Mouse (Mus musculus) intestine, embryonic 14.5 days (tissue): ENCODE measurements around the gene Tyms. TPM values are rescaled to one million over a fixed set of nuclear protein-coding genes. Genes with fewer than 3 reads are reported as not detected.

Source experiments
- ATAC-seq: fragments of 200-750 bp; cut with Nextera tagmentation; replicated peaks from 2 replicates; pipeline ENCODE4 v1.8.0; 2017; ENCODE audit warnings: low read depth, moderate number of reproducible peaks, moderate TSS enrichment, moderate library complexity; ENCODE audit not compliant: low FRiP score, low TSS enrichment
- DNase-seq: peaks from one replicate; pipeline ENCODE4 v3.0.0-alpha.2; 2018; ENCODE audit warnings: low spot score
- H3K27ac ChIP-seq: fragments of 300-500 bp; sonication (generic); 2 replicates; pipeline ENCODE4 v1.5.1; 2014; ENCODE audit warnings: low read depth, mild to moderate bottlenecking, control low read depth
- H3K27me3 ChIP-seq: fragments of 300-500 bp; sonication (generic); replicated peaks from 2 replicates; pipeline ENCODE4 v1.6.1; 2014; ENCODE audit warnings: low read length, control low read depth; ENCODE audit not compliant: control insufficient read depth, insufficient read depth
- H3K36me3 ChIP-seq: fragments of 300-500 bp; sonication (generic); 2 replicates; pipeline ENCODE4 v1.6.1; 2014; ENCODE audit warnings: low read length, control low read depth; ENCODE audit not compliant: control insufficient read depth, insufficient read depth
- H3K4me1 ChIP-seq: fragments of 300-500 bp; sonication (generic); replicated peaks from 2 replicates; pipeline ENCODE4 v1.6.1; 2014; ENCODE audit warnings: low read length, control low read depth, mixed read lengths; ENCODE audit not compliant: control insufficient read depth, insufficient read depth
- H3K4me2 ChIP-seq: fragments of 300-500 bp; sonication (generic); 2 replicates; pipeline ENCODE4 v1.6.1; 2014; ENCODE audit warnings: low read length
- H3K4me3 ChIP-seq: fragments of 300-500 bp; sonication (generic); 2 replicates; pipeline ENCODE4 v1.5.1; 2014; ENCODE audit warnings: low read depth, low read length, control low read depth, mixed read lengths
- H3K9ac ChIP-seq: fragments of 300-500 bp; sonication (generic); 2 replicates; pipeline ENCODE4 v1.6.1; 2014; ENCODE audit warnings: mild to moderate bottlenecking, low read length
- H3K9me3 ChIP-seq: fragments of 300-500 bp; sonication (generic); 2 replicates; pipeline ENCODE4 v1.6.1; 2016; ENCODE audit warnings: low read length, control low read depth; ENCODE audit not compliant: control insufficient read depth
- WGBS: fragments of 180-500 bp; shearing (Covaris S2); extraction: QIAGEN DNeasy Blood & Tissue Kit; methylation state at CpG from one replicate; pipeline ENCODE4 v1.1.7; 2014; 5-methylcytosine and 5-hydroxymethylcytosine counted together
- polyA plus RNA-seq: library from polyadenylated mRNA; unstranded; fragments of >200 nt; fragmentation: Nextera tagmentation; extraction: Ambion mirVana; gene quantifications from 2 replicates; pipeline ENCODE4 v1.2.1, GENCODE M21; 2014

Gene Tyms
- polyA plus RNA-seq, 1 experiment from 2014 or later: 286 TPM

DNA sequence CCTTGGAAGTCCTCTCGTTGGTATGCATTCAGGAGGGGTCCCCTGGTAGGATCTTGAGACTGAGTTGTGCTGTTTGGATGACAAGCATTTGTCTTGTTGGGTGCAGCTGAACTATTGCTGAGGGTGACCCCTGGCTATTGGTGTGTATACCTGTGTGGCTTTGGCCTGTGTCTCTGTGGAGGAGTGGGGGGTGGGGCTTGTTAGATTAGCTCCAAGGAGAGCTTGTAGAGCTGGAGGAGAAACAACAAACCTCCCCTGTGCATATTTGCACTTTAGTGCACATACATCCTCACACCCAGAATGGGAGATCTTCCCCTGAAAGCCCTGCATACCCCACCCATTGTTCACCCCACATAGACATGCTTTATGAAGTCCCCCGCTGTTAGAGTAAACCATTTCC, 33.3 kb upstream of the Tyms start:
- Histone ChIP-seq H3K4me2 (no peak overlapping the region), H3K27ac (no peak overlapping the region), H3K4me1 (peaks cover 29% of the 10 kb centered on the region), H3K36me3 (no peaks in the 10 kb centered on the region), H3K9me3 (no peaks in the 10 kb centered on the region), H3K9ac (no peak overlapping the region), H3K4me3 (no peak overlapping the region), H3K27me3 (peaks cover 48% of the 10 kb centered on the region)
- DNase-seq (peak; percentile 45), ATAC-seq (no peak)
- 15% methylated on average over 2 of the region's 2 CpGs for WGBS

DNA sequence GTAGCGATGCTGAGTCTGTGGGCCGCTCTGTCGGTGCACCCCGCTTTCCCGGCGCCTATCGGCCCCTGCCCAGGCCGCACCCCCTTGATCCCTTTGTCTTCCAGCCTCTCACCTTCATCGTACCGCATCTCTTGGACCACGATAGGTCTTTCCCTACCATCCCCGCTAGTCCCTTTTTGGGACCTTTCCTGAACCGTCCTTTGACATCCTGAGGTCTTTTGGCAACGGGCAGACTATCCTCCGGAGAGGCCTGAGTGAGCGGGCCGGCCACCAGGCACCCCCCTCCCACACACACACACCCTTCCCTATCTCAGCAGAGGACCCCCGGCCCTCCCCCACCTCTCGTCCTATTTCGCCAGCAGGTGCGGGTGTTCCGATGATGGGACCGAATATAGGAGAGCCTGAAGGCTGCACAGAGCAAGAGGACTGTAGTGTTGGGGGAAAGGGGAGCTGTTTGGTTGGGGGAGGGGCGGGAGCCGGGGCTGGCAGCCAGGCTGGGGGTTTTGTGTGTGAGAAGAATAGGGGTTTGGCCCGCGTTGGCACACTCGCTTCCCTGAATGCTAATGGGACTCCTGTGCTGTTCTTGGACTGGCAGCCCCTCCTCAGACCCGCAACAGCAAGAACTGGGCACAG, 32.4 kb upstream of the Tyms start, which contains the start of gene 3110082J24Rik:
3110082J24Rik (minus strand) TSS at position 419 of the 633 bp plus-strand sequence.
- Histone ChIP-seq H3K27ac (no peak within 1 kb of the TSS), H3K4me3 (peak within 1 kb of the TSS; percentile 47), H3K4me1 (peaks cover 20% of the 10 kb centered on the region), H3K9ac (peak within 1 kb of the TSS; percentile 39; the same call in 1 of the 2 replicates), H3K9me3 (no peaks in the 10 kb centered on the region), H3K4me2 (peak within 1 kb of the TSS; percentile 93), H3K36me3 (no peaks in the 10 kb centered on the region), H3K27me3 (peaks cover 48% of the 10 kb centered on the region)
- WGBS: 4% methylated on average over 29 of the region's 29 CpGs
- no peak for ATAC-seq
- DNase-seq: peak; percentile 54

GRCm38 (mm10) chr5:30104841-30105667, 31.6 kb upstream of the Tyms start, which contains the start of gene Garem2:
Gene Garem2 (plus strand): TSS chr5:30105161.
- Histone ChIP-seq H3K27ac (no peak within 1 kb of the TSS), H3K4me1 (peaks cover 12% of the 10 kb centered on the region), H3K36me3 (no peaks in the 10 kb centered on the region), H3K27me3 (peaks cover 48% of the 10 kb centered on the region), H3K9me3 (no peaks in the 10 kb centered on the region), H3K4me3 (peak within 1 kb of the TSS; percentile 47), H3K9ac (peak within 1 kb of the TSS; percentile 39; the same call in 1 of the 2 replicates), H3K4me2 (peak within 1 kb of the TSS; percentile 93)
- DNase-seq (peak; percentile 72), ATAC-seq (peak; percentile 59)
- 1% methylated on average over 65 of the region's 65 CpGs for WGBS

DNA sequence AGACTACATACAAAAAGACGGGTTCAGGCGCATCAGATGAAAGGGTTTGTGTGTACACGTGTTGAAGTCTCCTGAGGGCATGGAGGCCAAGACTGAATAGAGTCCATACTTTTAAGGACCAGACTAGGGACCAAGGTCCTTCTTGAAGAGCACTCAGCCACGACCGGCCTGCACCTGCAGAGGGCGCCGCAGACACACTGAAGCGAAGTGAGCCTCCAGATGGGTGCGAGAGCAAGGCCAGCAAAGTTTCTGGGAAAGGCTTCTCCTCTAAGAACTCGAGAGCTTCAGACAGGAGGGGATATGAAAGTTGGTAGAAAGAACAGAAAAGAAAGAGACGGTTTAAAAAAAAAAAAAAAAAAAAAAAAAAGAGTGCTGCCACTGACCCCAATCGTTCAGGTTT, 30.9 kb upstream of the Tyms start:
- H3K27ac ChIP-seq: no peak overlapping the region
- peak overlapping the region; percentile 93 for H3K4me2 ChIP-seq
- no peak overlapping the region for H3K9ac ChIP-seq
- DNase-seq: peak; percentile 72
- WGBS: 2% methylated on average over 12 of the region's 12 CpGs
- no peak overlapping the region for H3K4me3 ChIP-seq
- ATAC-seq: no peak
- H3K27me3 ChIP-seq: peaks cover 48% of the 10 kb centered on the region
- no peaks in the 10 kb centered on the region for H3K36me3 ChIP-seq
- peaks cover 12% of the 10 kb centered on the region for H3K4me1 ChIP-seq
- no peaks in the 10 kb centered on the region for H3K9me3 ChIP-seq

DNA sequence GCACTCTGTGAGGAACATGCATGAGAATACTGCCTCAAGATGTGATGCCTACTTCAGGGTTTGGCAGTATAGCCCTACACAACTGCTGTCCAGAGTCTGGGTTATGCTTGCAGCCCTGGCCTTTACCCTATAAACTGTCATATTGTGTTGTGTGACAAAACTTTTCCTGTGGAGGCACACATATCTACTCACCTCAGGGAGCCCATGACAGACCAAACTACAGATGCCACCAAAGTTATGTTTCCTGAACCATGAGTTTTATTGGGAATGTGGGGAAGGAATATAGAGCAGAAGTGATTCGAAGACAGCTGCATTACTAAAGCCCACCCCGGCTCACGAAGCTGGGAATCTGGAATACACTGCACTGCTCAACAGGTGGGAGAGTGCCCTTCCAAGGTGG, 29.9 kb upstream of the Tyms start:
- peak; percentile 24 for DNase-seq
- no peak overlapping the region for H3K9ac ChIP-seq
- H3K4me1 ChIP-seq: peaks cover 12% of the 10 kb centered on the region
- H3K4me2 ChIP-seq: no peak overlapping the region
- H3K27me3 ChIP-seq: peaks cover 48% of the 10 kb centered on the region
- 83% methylated on average over 3 of the region's 3 CpGs for WGBS
- no peak for ATAC-seq
- no peak overlapping the region for H3K27ac ChIP-seq
- no peak overlapping the region for H3K4me3 ChIP-seq
- H3K36me3 ChIP-seq: no peaks in the 10 kb centered on the region
- no peaks in the 10 kb centered on the region for H3K9me3 ChIP-seq

- Histone ChIP-seq H3K4me1 (no peaks in the 10 kb centered on the region), H3K27me3 (peaks cover 2% of the 10 kb centered on the region), H3K9ac (no peak overlapping the region), H3K4me2 (no peak overlapping the region), H3K36me3 (no peaks in the 10 kb centered on the region), H3K4me3 (no peak overlapping the region), H3K27ac (no peak overlapping the region), H3K9me3 (no peaks in the 10 kb centered on the region)
- 92% methylated on average over 1 of the region's 1 CpGs for WGBS
- no peak for ATAC-seq
- no peak for DNase-seq
Measured at GRCm38 (mm10) chr5:30098260-30098659, 24.8 kb upstream of the Tyms start.

GRCm38 (mm10) chr5:30095731-30096130, 22.3 kb upstream of the Tyms start:
- Histone ChIP-seq H3K4me1 (no peaks in the 10 kb centered on the region), H3K4me3 (no peak overlapping the region), H3K27ac (no peak overlapping the region), H3K36me3 (no peaks in the 10 kb centered on the region), H3K9me3 (no peaks in the 10 kb centered on the region), H3K9ac (no peak overlapping the region), H3K27me3 (no peaks in the 10 kb centered on the region), H3K4me2 (no peak overlapping the region)
- ATAC-seq (no peak), DNase-seq (no peak)
- 63% methylated on average over 6 of the region's 6 CpGs for WGBS

DNA sequence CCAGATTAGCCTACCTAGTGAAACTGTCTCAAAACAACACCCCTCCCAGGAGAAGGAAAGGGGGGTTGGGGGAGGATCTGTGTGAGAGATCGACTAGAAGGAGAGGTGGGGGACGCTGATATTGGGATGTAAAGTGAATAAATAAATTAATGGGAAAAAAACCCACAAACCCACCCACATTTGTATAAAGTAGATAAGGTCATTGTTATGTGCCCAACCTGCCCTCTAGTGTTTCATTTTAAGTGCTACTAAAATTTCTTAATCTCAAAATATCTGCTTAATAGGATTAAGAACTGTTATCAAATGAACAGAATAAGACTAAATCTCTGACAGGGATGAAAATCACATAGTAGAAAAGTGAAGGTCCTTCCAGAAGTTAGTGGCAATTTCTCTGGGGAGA, 21.0 kb upstream of the Tyms start:
- no peak overlapping the region for H3K9ac ChIP-seq
- WGBS: 53% methylated on average over 2 of the region's 2 CpGs
- no peaks in the 10 kb centered on the region for H3K9me3 ChIP-seq
- H3K36me3 ChIP-seq: no peaks in the 10 kb centered on the region
- ATAC-seq (no peak), DNase-seq (no peak)
- no peak overlapping the region for H3K4me3 ChIP-seq
- no peak overlapping the region for H3K27ac ChIP-seq
- H3K4me2 ChIP-seq: no peak overlapping the region
- no peaks in the 10 kb centered on the region for H3K27me3 ChIP-seq
- H3K4me1 ChIP-seq: no peaks in the 10 kb centered on the region
